ENCODE assay signal across 8 mouse cellular contexts in the genomic region with DNA sequence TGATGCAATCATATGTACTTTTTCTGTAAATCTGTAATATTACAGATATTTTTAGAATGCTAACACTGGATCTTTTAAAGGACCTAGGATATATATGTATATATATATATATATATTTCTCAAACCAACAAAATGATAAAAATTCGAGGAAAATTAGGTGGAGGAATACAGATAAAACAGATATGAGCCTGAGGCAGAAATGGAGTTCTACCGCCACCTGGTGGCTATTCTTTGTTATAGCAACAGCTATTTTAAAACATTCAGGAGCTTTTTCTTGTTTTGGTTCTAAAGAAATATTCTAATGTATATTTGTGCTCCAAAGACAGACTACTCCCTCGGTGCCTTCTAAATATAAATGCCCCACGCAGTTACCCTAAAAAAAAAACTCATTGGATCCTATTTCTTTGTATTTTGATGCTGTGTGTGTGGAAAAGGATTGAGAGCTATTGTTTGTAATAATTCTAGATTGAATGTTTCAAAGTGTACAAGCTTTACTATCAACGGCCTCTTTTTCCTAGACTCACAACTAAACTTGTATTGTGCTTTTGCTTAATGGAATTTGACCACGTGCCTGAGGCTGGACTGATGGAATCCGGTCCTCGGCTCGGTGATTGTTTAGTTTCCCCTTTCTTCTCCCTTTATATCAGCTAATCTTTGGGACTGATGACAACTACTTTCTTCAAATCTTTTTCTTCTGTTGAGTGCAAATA. TPM values are rescaled to one million over a fixed set of nuclear protein-coding genes. Genes with fewer than 3 reads are reported as not detected.
DNase-seq lines count a peak whose midpoint lies in the region; ATAC-seq and TF ChIP-seq lines count a peak whose summit lies in the region.

No protein-coding gene starts in this region.

- H3K9ac ChIP-seq in lung, embryonic 14.5 days = no peak overlapping the region
- peak overlapping the region; percentile 4; the same call in 1 of the 2 replicates for H3K9ac ChIP-seq in midbrain, embryonic 11.5 days (ENCODE audit: low read length)

- DNase-seq in embryo, embryonic 10.5 days (ENCODE audit: low spot score) = peak; percentile 66
- DNase-seq in embryo, embryonic 10 days (ENCODE audit: low spot score) = no peak
- peak; percentile 63 for DNase-seq in lung, embryonic 14.5 days
- no peak for DNase-seq in lung, postnatal 10 days
- DNase-seq in embryo, embryonic 9.5 days (ENCODE audit: extremely low spot score) = peak; percentile 38
- DNase-seq in midbrain, embryonic 11.5 days (ENCODE audit: low spot score, missing footprints) = peak; percentile 92
- no peak for DNase-seq in right cerebral cortex, postnatal 36 days (ENCODE audit: low spot score in 2 of 2)
- no peak for DNase-seq in spleen, postnatal 14 days (ENCODE audit: low spot score in 2 of 2)

- peak; percentile 72 for TF ChIP-seq CTCF in lung, embryonic 14.5 days (IDR thresholded peaks at IDR 0.05; ENCODE audit: low read depth)

- H3K4me3 ChIP-seq in lung, embryonic 14.5 days (ENCODE audit: low read depth, low read length) = no peak overlapping the region
- no peak overlapping the region for H3K4me3 ChIP-seq in midbrain, embryonic 11.5 days (ENCODE audit: low read depth, low read length)

- no peaks in the 10 kb centered on the region for H3K4me1 ChIP-seq in lung, embryonic 14.5 days (ENCODE audit: insufficient read depth)
- H3K4me1 ChIP-seq in midbrain, embryonic 11.5 days (ENCODE audit: control insufficient read depth, insufficient read depth, low read length) = no peaks in the 10 kb centered on the region; the same call in 1 of the 2 replicates

- no peaks in the 10 kb centered on the region for H3K27me3 ChIP-seq in lung, embryonic 14.5 days (ENCODE audit: insufficient read depth, low read length)
- no peaks in the 10 kb centered on the region for H3K27me3 ChIP-seq in midbrain, embryonic 11.5 days (ENCODE audit: control insufficient read depth, insufficient read depth, low read length)

- 20% methylated on average over 9 of the region's 9 CpGs for WGBS in lung, embryonic 14.5 days
- WGBS in midbrain, embryonic 11.5 days = 16% methylated on average over 9 of the region's 9 CpGs

- no peak overlapping the region for H3K27ac ChIP-seq in lung, embryonic 14.5 days (ENCODE audit: low read depth)
- H3K27ac ChIP-seq in midbrain, embryonic 11.5 days (ENCODE audit: low read depth, low read length) = no peak overlapping the region

- H3K9me3 ChIP-seq in lung, embryonic 14.5 days (ENCODE audit: low read depth, low read length) = no peaks in the 10 kb centered on the region
- no peaks in the 10 kb centered on the region for H3K9me3 ChIP-seq in midbrain, embryonic 11.5 days (ENCODE audit: control insufficient read depth, low read length)

- no peaks in the 10 kb centered on the region for H3K36me3 ChIP-seq in lung, embryonic 14.5 days (ENCODE audit: insufficient read depth)
- H3K36me3 ChIP-seq in midbrain, embryonic 11.5 days (ENCODE audit: control insufficient read depth, insufficient read depth, low read length) = no peaks in the 10 kb centered on the region

- no peak for ATAC-seq in lung, embryonic 14.5 days (ENCODE audit: insufficient read depth)
- ATAC-seq in midbrain, embryonic 11.5 days (ENCODE audit: low FRiP score) = peak; percentile 43

- no peak overlapping the region for H3K4me2 ChIP-seq in lung, embryonic 14.5 days
- H3K4me2 ChIP-seq in midbrain, embryonic 11.5 days = peak overlapping the region; percentile 23; the same call in 1 of the 2 replicates

RNA-seq across cellular contexts. Expression of a gene that starts 44.8 kb away (rescaled TPM):
- not detected in 2 replicates for polyA plus RNA-seq in lung, embryonic 14.5 days (2014; fragmentation: Nextera tagmentation; extraction: Ambion mirVana)
- polyA plus RNA-seq in midbrain, embryonic 11.5 days (2014; fragmentation: Nextera tagmentation; extraction: Ambion mirVana) = not detected in 2 replicates

Comparison
In these comparisons a context has a peak if more than half of its experiments do, and no peak if none do; other contexts are left out.
1. DNase-seq: peak in embryo, embryonic 10.5 days (single experiment), lung, embryonic 14.5 days (single experiment), embryo, embryonic 9.5 days (single experiment) and midbrain, embryonic 11.5 days (single experiment); none in embryo, embryonic 10 days (single experiment), lung, postnatal 10 days (single experiment), right cerebral cortex, postnatal 36 days (0 of 2) and spleen, postnatal 14 days (0 of 2).